Mouse (Mus musculus) kidney, adult 8-10 months (tissue): ENCODE measurements around the gene Paqr5.

Experiments
- DNase-seq, 2 experiments: peaks; one replicate each; pipeline ENCODE4 v3.0.0; 2022

The Paqr5 gene

DNA sequence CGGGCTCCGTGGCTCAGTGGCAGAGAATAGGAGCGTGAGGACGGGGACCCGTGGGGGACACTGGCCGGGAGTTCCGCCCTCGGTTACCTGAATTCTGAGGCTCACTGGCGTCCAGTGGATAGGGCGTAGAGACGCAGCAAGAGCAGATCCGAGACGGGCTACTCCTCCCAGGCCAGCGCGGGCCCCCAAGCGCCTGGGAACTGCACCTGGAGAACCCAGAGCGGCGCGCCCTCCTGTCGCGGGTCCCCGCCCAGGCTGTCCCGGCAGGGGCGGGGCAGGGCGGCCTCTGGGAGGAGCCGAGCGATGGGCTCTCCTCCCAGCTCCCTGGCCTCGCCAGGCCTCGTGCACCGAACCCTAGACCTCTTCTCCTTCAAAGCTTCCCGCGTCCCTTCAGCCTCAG is at the start of gene Paqr5:
Gene Paqr5 (minus strand): TSS at position 257 of the 400 bp plus-strand sequence.
- DNase-seq, result peak; percentile 83 to 84

DNA sequence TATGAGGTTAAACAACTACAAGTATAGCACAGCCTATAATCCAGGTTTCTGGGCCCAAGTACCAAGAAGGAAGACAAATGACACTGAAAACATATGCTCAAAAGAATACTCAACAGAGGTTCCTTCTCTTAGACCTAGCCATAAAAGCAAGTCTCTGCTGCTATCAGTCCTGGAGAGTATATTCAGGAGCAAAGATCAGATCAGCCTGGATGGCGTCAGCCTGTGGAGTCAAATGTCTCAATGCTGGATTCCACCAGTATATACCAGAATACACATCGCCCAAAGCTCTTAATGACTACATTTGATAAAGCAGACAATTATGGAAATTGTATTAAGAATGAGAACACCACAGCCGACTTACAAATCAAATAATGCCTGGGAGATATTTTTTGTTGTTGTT is 35.6 kb upstream of the Paqr5 start:
- DNase-seq, result no peak

GRCm38 (mm10) chr9:62060431-62060830 is 33.8 kb upstream of the Paqr5 start:
- DNase-seq, result no peak

DNA sequence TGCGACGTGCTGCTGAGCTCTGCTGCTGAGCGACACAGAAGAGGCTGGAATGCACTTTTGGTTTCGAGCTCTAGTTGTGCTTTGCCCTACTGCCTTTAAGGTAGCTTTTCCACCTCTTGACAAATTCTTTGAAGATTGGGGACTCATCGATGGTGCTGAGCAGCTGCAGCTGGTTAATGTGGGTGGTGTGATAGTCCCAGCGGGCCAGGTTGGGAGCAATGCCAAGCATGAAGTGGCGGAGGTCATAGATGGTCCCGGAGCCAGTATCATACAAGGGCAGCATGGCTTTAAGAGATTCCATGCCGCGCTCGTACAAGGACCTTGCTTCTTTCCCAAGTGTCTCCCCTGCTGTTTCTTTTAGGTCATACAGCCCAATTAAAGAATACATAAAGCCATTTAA is 33.3 kb upstream of the Paqr5 start:
- DNase-seq, result no peak

GRCm38 (mm10) chr9:62057881-62058506 is 31.3 kb upstream of the Paqr5 start:
- no peak for DNase-seq

DNA sequence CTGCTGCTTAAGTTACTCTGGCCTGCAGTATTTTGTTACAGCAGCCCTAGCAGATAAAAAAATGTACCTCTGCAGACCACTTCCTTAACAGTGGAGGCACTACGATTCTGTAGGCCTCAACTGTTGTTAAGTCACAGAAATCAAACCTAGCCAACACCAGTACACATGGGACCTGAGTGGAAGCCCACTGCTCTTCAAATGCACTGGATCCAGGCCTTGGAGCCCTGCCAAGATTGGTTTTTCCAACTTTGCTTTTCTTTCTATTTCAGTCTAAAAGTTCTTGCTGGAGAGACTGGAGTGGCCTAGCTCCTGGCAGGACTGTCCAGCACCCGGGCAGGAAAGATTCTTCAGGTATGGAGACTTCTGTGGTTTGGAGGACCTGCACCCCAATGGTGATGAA is 29.6 kb upstream of the Paqr5 start:
- no peak for DNase-seq

- peak; percentile 13 to 28 for DNase-seq
Measured at GRCm38 (mm10) chr9:62050801-62051200, 24.1 kb upstream of the Paqr5 start.

GRCm38 (mm10) chr9:62049166-62049565 is 22.5 kb upstream of the Paqr5 start:
- peak; percentile 33 to 45 for DNase-seq

DNA sequence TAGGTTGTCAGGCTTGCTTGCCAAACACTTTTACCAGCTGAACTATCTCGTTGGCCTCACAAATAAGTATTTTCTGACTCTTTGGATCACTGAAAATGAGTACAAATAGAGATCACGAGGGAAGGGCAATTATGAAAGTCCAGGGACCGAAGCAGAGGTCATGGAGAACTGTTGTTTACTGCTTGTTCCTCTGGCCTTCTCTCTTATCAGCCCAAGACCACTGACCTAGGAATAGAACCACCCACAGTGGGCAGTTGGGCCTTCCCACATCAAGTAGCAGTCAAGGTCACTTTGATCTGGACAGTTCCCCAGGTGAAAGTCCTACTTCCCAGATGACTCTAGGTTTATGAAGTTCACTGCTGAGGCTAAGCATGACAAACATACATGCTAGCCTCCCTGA is 15.5 kb upstream of the Paqr5 start:
- DNase-seq, result no peak

GRCm38 (mm10) chr9:62040008-62040608 is 13.5 kb upstream of the Paqr5 start:
- DNase-seq, result peak; percentile 60 to 83

DNA sequence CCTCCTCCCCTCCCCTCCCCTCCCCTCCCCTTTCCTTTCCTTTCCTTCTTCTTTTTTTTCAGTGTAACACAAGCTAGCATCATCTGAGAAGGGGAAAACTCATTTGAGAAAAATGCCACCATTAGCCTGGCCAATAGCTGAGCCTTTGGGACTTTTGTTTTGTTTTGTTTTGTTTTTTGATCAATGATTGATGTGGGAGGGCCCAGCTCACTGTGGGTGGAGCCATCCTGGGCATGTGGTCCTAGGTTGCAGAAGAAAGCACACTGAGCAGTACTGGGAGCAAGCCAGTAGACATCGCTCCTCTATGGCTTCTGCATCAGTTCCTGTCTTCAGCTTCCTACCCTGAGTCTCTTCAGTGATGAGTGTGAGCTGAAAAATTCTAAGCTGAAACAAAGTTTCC is 9.2 kb upstream of the Paqr5 start:
- no peak for DNase-seq

- no peak for DNase-seq
Measured at GRCm38 (mm10) chr9:62032206-62032605, 5.5 kb upstream of the Paqr5 start.

DNA sequence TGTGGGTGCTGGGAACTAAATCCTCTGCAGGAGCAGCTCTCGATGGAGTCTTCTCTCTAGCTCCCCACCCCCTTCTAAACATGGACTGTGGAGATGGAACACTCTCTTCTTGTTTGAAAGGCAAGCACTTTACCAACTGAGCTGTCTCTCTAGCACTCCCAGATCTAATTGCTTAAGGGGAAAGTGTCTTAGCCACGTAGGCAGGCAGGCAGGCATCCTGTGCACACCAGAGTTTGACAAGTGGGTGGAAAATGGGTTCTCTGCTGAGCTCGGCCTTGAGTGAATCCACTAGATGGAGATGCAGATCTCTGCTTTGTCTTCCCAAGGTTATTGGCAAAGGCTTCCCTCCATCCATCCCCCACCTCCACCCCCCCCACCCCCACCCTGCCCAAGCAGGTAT is 1.4 kb upstream of the Paqr5 start:
- no peak for DNase-seq

- peak; percentile 66 to 73 for DNase-seq
Measured at GRCm38 (mm10) chr9:62025056-62025455, 1.6 kb downstream of the Paqr5 start.

DNA sequence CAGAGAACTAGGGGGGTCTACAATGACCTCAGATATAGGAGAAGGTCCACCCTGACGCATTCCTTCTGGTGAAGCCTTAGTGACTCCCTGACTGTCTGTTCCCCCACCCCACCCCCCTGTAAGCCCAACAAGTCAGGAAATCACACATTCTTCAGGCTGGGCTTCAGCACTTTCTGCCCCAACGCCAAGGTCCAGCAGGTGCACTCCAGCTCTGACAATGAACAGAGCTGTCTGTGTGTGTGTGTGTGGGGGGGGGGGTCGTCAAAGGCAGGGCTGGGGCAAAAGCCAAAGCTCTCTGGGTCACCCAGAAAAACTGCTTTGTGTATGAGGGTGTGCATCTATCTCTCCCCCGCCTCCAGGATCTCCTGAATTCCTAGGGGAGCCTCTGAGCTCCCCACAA is 2.8 kb downstream of the Paqr5 start:
- DNase-seq, result no peak

GRCm38 (mm10) chr9:62022961-62023680 is 3.5 kb downstream of the Paqr5 start:
- DNase-seq, result peak; percentile 80 to 88

GRCm38 (mm10) chr9:62021583-62022120 is 5.0 kb downstream of the Paqr5 start:
- peak; percentile 72 to 90 for DNase-seq

DNA sequence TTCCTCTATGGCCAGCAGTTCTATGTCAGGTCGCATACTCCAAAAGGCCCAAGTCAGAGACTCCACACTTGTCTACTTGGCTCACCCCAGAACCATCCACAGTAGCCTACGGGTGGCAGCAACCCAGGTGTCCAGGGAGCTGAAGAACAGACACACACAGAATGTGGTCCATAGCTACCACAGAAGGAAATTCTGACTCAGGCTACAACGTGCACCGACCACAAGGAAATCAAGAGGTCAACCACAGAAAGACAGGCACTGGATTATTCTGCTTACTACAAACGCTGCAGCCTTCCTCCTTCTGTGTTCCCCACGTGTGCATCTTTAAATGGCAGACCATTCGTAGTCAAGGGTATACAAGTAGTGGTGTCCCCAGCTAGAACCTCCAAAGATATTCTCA is 6.4 kb downstream of the Paqr5 start:
- DNase-seq, result no peak

- DNase-seq, result peak; percentile 74 to 81
Measured at GRCm38 (mm10) chr9:62018229-62019093, 8.2 kb downstream of the Paqr5 start.

GRCm38 (mm10) chr9:62017329-62017728 is 9.3 kb downstream of the Paqr5 start:
- DNase-seq, result no peak

- no peak for DNase-seq
Measured at GRCm38 (mm10) chr9:62015504-62015903, 11.2 kb downstream of the Paqr5 start.

DNA sequence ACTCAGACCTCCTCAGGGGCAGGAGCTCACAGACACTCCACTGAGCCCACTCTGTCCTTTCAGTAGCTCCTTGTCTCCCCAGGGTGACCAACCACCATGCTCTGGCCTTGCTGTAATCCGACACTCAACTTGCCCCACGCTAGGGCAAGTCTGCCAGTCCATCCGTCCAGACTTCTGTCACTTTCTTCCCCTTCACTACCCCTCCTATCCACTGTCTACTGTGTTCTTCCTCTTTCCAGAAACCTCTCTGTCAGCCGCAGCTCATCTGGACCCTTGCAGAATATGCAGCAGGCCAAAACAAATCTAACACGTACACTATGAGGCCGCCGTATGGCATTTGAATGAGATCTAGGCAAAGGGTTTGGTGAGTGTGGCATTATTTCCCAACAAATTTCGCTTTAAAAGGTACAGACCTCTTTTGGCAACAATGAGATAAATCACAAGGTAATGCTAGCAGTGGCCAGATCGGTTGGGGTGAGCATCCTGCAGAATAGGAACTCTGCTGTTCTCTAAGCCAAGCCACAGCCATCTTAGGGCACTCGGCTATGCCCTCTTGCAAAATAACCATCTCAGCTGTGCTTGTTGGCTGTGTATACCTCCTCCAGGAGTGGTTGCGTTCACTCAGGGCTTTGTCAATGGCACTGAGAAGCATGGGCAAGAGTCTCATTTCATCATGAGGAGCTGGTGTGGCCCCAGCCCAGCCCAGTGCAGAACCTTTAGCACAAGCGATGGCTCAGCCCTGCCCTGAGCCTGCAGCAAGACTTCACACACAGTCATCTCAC is 13.1 kb downstream of the Paqr5 start:
- no peak for DNase-seq
